Mouse (Mus musculus): ENCODE measurements around the gene Gphn. TPM values are rescaled to one million over a fixed set of nuclear protein-coding genes. Genes with fewer than 3 reads are reported as not detected.
A peak's percentile ranks its signal among the peaks of the same experiment; 100 is the strongest.

Gene Gphn
- total RNA-seq, 1 experiment: 7.3 TPM

GRCm38 (mm10) chr12:78219191-78219825, 6.9 kb upstream of the Gphn start:
- Histone ChIP-seq H3K9ac (ENCODE audit: insufficient read depth, low read depth, low read length, poor library complexity, severe bottlenecking) (no peak overlapping the region), H3K9me3 (ENCODE audit: control insufficient read depth, insufficient read depth, low read depth, low read length) (no peaks in the 10 kb centered on the region), H3K4me1 (ENCODE audit: control insufficient read depth in 2 of 2, insufficient read depth in 2 of 2, low read length in 2 of 2, poor library complexity in 1 of 2) (no peaks in the 10 kb centered on the region), H3K36me3 (ENCODE audit: control insufficient read depth, insufficient read depth, low read length, poor library complexity, severe bottlenecking) (no peaks in the 10 kb centered on the region), H3K27ac (ENCODE audit: insufficient read depth, low read depth, low read length, poor library complexity, severe bottlenecking) (no peak overlapping the region), H3K4me3 (ENCODE audit: insufficient read depth in 1 of 2, low read depth in 1 of 2, low read length in 2 of 2, poor library complexity in 1 of 2, severe bottlenecking in 1 of 2) (no peak overlapping the region)
- in situ Hi-C loops (cut with MboI; ENCODE audit: low sequenced_read_pairs in 2 of 2, unreplicated experiment in 2 of 2): no loop called here
- no peak for DNase-seq (ENCODE audit: low read depth, low spot score)
- TF ChIP-seq HCFC1 (IDR thresholded peaks at IDR 0.05; ENCODE audit: borderline replicate concordance, insufficient read depth, low read length) (no peak), ZC3H11A (IDR thresholded peaks at IDR 0.05; ENCODE audit: borderline replicate concordance, low read depth, low read length) (no peak), MAFK (IDR thresholded peaks at IDR 0.05; ENCODE audit: insufficient read depth, low read depth, low read length) (no peak), ZNF384 (IDR thresholded peaks at IDR 0.05; ENCODE audit: low read depth, low read length) (no peak), CHD2 (IDR thresholded peaks at IDR 0.05; ENCODE audit: low read depth, low read length) (no peak)

- TF ChIP-seq HCFC1 (IDR thresholded peaks at IDR 0.05; ENCODE audit: borderline replicate concordance, insufficient read depth, low read length): peak; percentile 52; the same call in 1 of the 2 replicates
- TF ChIP-seq ZNF384 (IDR thresholded peaks at IDR 0.05; ENCODE audit: low read depth, low read length): no peak
- Histone ChIP-seq H3K27ac (ENCODE audit: insufficient read depth, low read depth, low read length, poor library complexity, severe bottlenecking) (peak overlapping the region; percentile 72), H3K9me3 (ENCODE audit: control insufficient read depth, insufficient read depth, low read depth, low read length) (no peaks in the 10 kb centered on the region), H3K36me3 (ENCODE audit: control insufficient read depth, insufficient read depth, low read length, poor library complexity, severe bottlenecking) (no peaks in the 10 kb centered on the region), H3K9ac (ENCODE audit: insufficient read depth, low read depth, low read length, poor library complexity, severe bottlenecking) (peak overlapping the region; percentile 90), H3K4me3 (ENCODE audit: insufficient read depth in 1 of 2, low read depth in 1 of 2, low read length in 2 of 2, poor library complexity in 1 of 2, severe bottlenecking in 1 of 2) (peak overlapping the region; percentile 86 to 99), H3K4me1 (ENCODE audit: control insufficient read depth in 2 of 2, insufficient read depth in 2 of 2, low read length in 2 of 2, poor library complexity in 1 of 2) (peaks cover 0 to 6% of the 10 kb centered on the region in 2 experiments; a peak in 1 of 4 replicates)
- peak; percentile 70 for DNase-seq (ENCODE audit: low read depth, low spot score)
- in situ Hi-C loops (cut with MboI; ENCODE audit: low sequenced_read_pairs in 2 of 2, unreplicated experiment in 2 of 2): no loop called here
Measured at GRCm38 (mm10) chr12:78226519-78226875, 318 bp downstream of the Gphn start.

- in situ Hi-C loops (cut with MboI; ENCODE audit: low sequenced_read_pairs in 2 of 2, unreplicated experiment in 2 of 2): no loop called here
- H3K9me3 ChIP-seq (ENCODE audit: control insufficient read depth, insufficient read depth, low read depth, low read length): no peaks in the 10 kb centered on the region
- peak; percentile 15 for DNase-seq (ENCODE audit: low read depth, low spot score)
- TF ChIP-seq ZC3H11A (IDR thresholded peaks at IDR 0.05; ENCODE audit: borderline replicate concordance, low read depth, low read length): no peak
- peak; percentile 57; the same call in 1 of the 2 replicates for TF ChIP-seq ZNF384 (IDR thresholded peaks at IDR 0.05; ENCODE audit: low read depth, low read length)
- H3K4me1 ChIP-seq (ENCODE audit: control insufficient read depth in 2 of 2, insufficient read depth in 2 of 2, low read length in 2 of 2, poor library complexity in 1 of 2): peaks cover 0 to 6% of the 10 kb centered on the region in 2 experiments; a peak in 1 of 4 replicates
- H3K9ac ChIP-seq (ENCODE audit: insufficient read depth, low read depth, low read length, poor library complexity, severe bottlenecking): peak overlapping the region; percentile 90
- no peaks in the 10 kb centered on the region for H3K36me3 ChIP-seq (ENCODE audit: control insufficient read depth, insufficient read depth, low read length, poor library complexity, severe bottlenecking)
- peak overlapping the region; percentile 86 to 99 for H3K4me3 ChIP-seq (ENCODE audit: insufficient read depth in 1 of 2, low read depth in 1 of 2, low read length in 2 of 2, poor library complexity in 1 of 2, severe bottlenecking in 1 of 2)
- H3K27ac ChIP-seq (ENCODE audit: insufficient read depth, low read depth, low read length, poor library complexity, severe bottlenecking): no peak overlapping the region
Measured at GRCm38 (mm10) chr12:78227021-78227932, 1.1 kb downstream of the Gphn start.

GRCm38 (mm10) chr12:78228139-78228538, 2.0 kb downstream of the Gphn start:
- Histone ChIP-seq H3K4me1 (ENCODE audit: control insufficient read depth in 2 of 2, insufficient read depth in 2 of 2, low read length in 2 of 2, poor library complexity in 1 of 2) (peaks cover 0 to 6% of the 10 kb centered on the region in 2 experiments; a peak in 1 of 4 replicates), H3K27ac (ENCODE audit: insufficient read depth, low read depth, low read length, poor library complexity, severe bottlenecking) (no peak overlapping the region), H3K4me3 (ENCODE audit: insufficient read depth in 1 of 2, low read depth in 1 of 2, low read length in 2 of 2, poor library complexity in 1 of 2, severe bottlenecking in 1 of 2) (peak overlapping the region in 1 of 2 experiments; percentile 99; a peak in 2 of 4 replicates), H3K36me3 (ENCODE audit: control insufficient read depth, insufficient read depth, low read length, poor library complexity, severe bottlenecking) (no peaks in the 10 kb centered on the region), H3K9ac (ENCODE audit: insufficient read depth, low read depth, low read length, poor library complexity, severe bottlenecking) (no peak overlapping the region), H3K9me3 (ENCODE audit: control insufficient read depth, insufficient read depth, low read depth, low read length) (no peaks in the 10 kb centered on the region)
- DNase-seq (ENCODE audit: low read depth, low spot score): no peak
- in situ Hi-C loops (cut with MboI; ENCODE audit: low sequenced_read_pairs in 2 of 2, unreplicated experiment in 2 of 2): no loop called here
- TF ChIP-seq HCFC1 (IDR thresholded peaks at IDR 0.05; ENCODE audit: borderline replicate concordance, insufficient read depth, low read length) (no peak), ZC3H11A (IDR thresholded peaks at IDR 0.05; ENCODE audit: borderline replicate concordance, low read depth, low read length) (no peak), MAFK (IDR thresholded peaks at IDR 0.05; ENCODE audit: insufficient read depth, low read depth, low read length) (no peak)

All from ES-E14 (cell line).